Mouse (Mus musculus): ENCODE measurements around the gene Tmem167b.

Gene Tmem167b

GRCm38 (mm10) chr3:108536517-108537260 lies 25.6 kb downstream of the Tmem167b start, which contains the start of gene 5330417C22Rik:
5330417C22Rik (minus strand) TSS chr3:108536536.
- peak; percentile 13 for DNase-seq (ENCODE audit: low read depth)

GRCm38 (mm10) chr3:108535896-108536516 lies 26.3 kb downstream of the Tmem167b start:
- no peak for DNase-seq (ENCODE audit: low read depth)

- no peak for DNase-seq (ENCODE audit: low read depth)
Measured at GRCm38 (mm10) chr3:108533951-108534350, 28.3 kb downstream of the Tmem167b start, which contains the start of gene 1700013F07Rik. 1700013F07Rik (plus strand) TSS chr3:108534150.

- DNase-seq (ENCODE audit: low read depth) = peak; percentile 7
Measured at GRCm38 (mm10) chr3:108533114-108533885, 29.0 kb downstream of the Tmem167b start.

- DNase-seq (ENCODE audit: low read depth) = no peak
Measured at GRCm38 (mm10) chr3:108528489-108528888, 33.8 kb downstream of the Tmem167b start.

GRCm38 (mm10) chr3:108523415-108523814 lies 38.9 kb downstream of the Tmem167b start:
- no peak for DNase-seq (ENCODE audit: low read depth)

- peak; percentile 32 for DNase-seq (ENCODE audit: low read depth)
Measured at GRCm38 (mm10) chr3:108518276-108518675, 44.0 kb downstream of the Tmem167b start.

GRCm38 (mm10) chr3:108513465-108513864 lies 48.8 kb downstream of the Tmem167b start:
- DNase-seq (ENCODE audit: low read depth) = no peak

- no peak for DNase-seq (ENCODE audit: low read depth)
Measured at GRCm38 (mm10) chr3:108510716-108511483, 51.4 kb downstream of the Tmem167b start.

GRCm38 (mm10) chr3:108510156-108510555 lies 52.1 kb downstream of the Tmem167b start:
- DNase-seq (ENCODE audit: low read depth) = no peak

- no peak for DNase-seq (ENCODE audit: low read depth)
Measured at GRCm38 (mm10) chr3:108508745-108509474, 53.4 kb downstream of the Tmem167b start.

Data from NIH3T3 (cell line).